11 mouse cellular contexts compared by ENCODE assay signal in the genomic region with DNA sequence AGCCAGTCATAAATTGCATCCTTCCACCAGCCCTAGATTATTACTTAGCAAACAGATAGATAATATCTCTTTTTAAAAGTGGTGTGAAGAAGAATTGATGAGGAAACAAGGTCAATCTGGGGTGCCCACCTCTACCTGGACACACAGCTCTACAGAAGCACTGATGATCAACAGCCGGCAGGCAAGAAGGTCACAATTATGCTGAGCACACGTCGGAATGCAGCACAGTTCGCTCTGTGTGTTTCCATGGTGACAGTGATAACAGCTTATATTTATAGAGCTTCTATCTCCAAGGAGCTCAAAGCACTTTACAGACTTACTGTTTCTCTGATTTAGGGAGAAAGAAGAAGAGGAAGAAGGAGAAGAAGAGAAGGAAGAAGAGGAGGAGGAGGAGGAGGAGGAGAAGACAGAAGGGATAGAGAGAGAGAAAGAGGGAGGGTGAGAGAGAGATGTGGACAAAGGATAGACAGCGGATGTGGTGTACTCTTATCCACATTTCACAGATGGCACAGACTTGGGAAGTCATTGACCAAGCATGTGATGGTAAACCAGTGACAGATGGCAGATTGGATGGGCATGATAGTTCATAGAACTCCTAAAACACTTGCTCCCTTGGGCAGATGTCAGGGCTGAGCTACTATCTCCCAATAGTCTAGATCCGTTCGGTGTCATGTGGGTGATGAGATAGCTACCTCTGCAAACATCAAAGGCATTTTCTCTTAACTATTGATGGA. TPM values are rescaled to one million over a fixed set of nuclear protein-coding genes. Genes with fewer than 3 reads are reported as not detected.
DNase-seq lines count a peak whose midpoint lies in the region; ATAC-seq and TF ChIP-seq lines count a peak whose summit lies in the region.
"Had no signal": no experiment of that assay in that cellular context is flagged by ENCODE, and none has a peak within 500 bp of the region (broad histone marks: within the 10 kb centered on the region; RNA-seq: fewer than 3 reads in every experiment).

No protein-coding gene starts in this region.

- 0 out of 2 replicates have a peak, but pooled peaks have one; percentile 38 for TF ChIP-seq POLR2A in cortical plate, adult 2 months (IDR thresholded peaks at IDR 0.05; ENCODE audit: extremely low read depth, insufficient read depth, low read length)

- no peak overlapping the region for H3K4me3 ChIP-seq in forebrain, embryonic 11.5 days (ENCODE audit: low read depth, low read length)
- H3K4me3 ChIP-seq in forebrain, embryonic 10.5 days: no peak overlapping the region
- no peak overlapping the region for H3K4me3 ChIP-seq in cortical plate, adult 2 months (ENCODE audit: insufficient read depth, low read length)
- no peak overlapping the region for H3K4me3 ChIP-seq in midbrain, embryonic 14.5 days (replicated peaks; ENCODE audit: low read depth, low read length)

- DNase-seq in forebrain, embryonic 11.5 days (ENCODE audit: low spot score): peak; percentile 11
- no peak for DNase-seq in forebrain, embryonic 10.5 days (ENCODE audit: extremely low spot score, low spot score)
- peak; percentile 42 for DNase-seq in layer of hippocampus, adult 9-11 months
- no peak for DNase-seq in layer of hippocampus, adult 8-10 months (ENCODE audit: low spot score in 2 of 2)
- DNase-seq in midbrain, embryonic 14.5 days: peak; percentile 76
- no peak for DNase-seq in urinary bladder, postnatal 4 days (ENCODE audit: low spot score in 2 of 2)
- DNase-seq in natural killer cell, adult 2 months (ENCODE audit: low spot score in 2 of 2): no peak
- DNase-seq: gastrocnemius, postnatal 25 days; kidney, postnatal 25 days; lung, postnatal 10 days had no signal

- TF ChIP-seq CTCF in cortical plate, adult 2 months (IDR thresholded peaks at IDR 0.05; ENCODE audit: extremely low read depth, insufficient read depth, low read length): no peak

- H3K27me3 ChIP-seq in forebrain, embryonic 11.5 days (ENCODE audit: control insufficient read depth, insufficient read depth, low read length): no peaks in the 10 kb centered on the region
- H3K27me3 ChIP-seq in forebrain, embryonic 10.5 days (ENCODE audit: poor library complexity, severe bottlenecking): no peaks in the 10 kb centered on the region
- H3K27me3 ChIP-seq in midbrain, embryonic 14.5 days (ENCODE audit: control insufficient read depth, insufficient read depth, low read length): no peaks in the 10 kb centered on the region

- no peaks in the 10 kb centered on the region for H3K9me3 ChIP-seq in forebrain, embryonic 11.5 days (ENCODE audit: control insufficient read depth, low read length)
- H3K9me3 ChIP-seq in forebrain, embryonic 10.5 days: no peaks in the 10 kb centered on the region
- no peaks in the 10 kb centered on the region for H3K9me3 ChIP-seq in midbrain, embryonic 14.5 days (ENCODE audit: control insufficient read depth, low read length)

- ATAC-seq in forebrain, embryonic 11.5 days (replicated peaks; ENCODE audit: low FRiP score): no peak
- peak; percentile 67; the same call in 1 of the 2 replicates for ATAC-seq in midbrain, embryonic 14.5 days (ENCODE audit: low FRiP score, low TSS enrichment)

- H3K4me2 ChIP-seq in forebrain, embryonic 11.5 days (ENCODE audit: low read depth, low read length, severe bottlenecking): no peak overlapping the region
- no peak overlapping the region for H3K4me2 ChIP-seq in midbrain, embryonic 14.5 days (ENCODE audit: low read length)

- H3K9ac ChIP-seq in forebrain, embryonic 11.5 days (ENCODE audit: low read length): no peak overlapping the region
- no peak overlapping the region for H3K9ac ChIP-seq in midbrain, embryonic 14.5 days (replicated peaks; ENCODE audit: low read length)

- no peak overlapping the region for H3K27ac ChIP-seq in forebrain, embryonic 11.5 days (ENCODE audit: low read depth, low read length)
- H3K27ac ChIP-seq in forebrain, embryonic 10.5 days: no peak overlapping the region
- peak overlapping the region; percentile 34 for H3K27ac ChIP-seq in cortical plate, adult 2 months (ENCODE audit: insufficient read depth, low read length)
- H3K27ac ChIP-seq in midbrain, embryonic 14.5 days (replicated peaks; ENCODE audit: low read depth, low read length): 0 out of 2 replicates have a peak overlapping the region, but pooled peaks have one; percentile 26

- whole genome bisulfite sequencing in forebrain, embryonic 11.5 days: 82% methylated on average over 7 of the region's 7 CpGs
- WGBS in forebrain, embryonic 10.5 days: 86% methylated on average over 7 of the region's 7 CpGs
- 61% methylated on average over 7 of the region's 7 CpGs for WGBS in midbrain, embryonic 14.5 days

- H3K4me1 ChIP-seq in forebrain, embryonic 11.5 days (replicated peaks; ENCODE audit: control insufficient read depth, insufficient read depth, low read length): no peaks in the 10 kb centered on the region
- H3K4me1 ChIP-seq in forebrain, embryonic 10.5 days: peaks cover 5% of the 10 kb centered on the region
- peaks cover 9% of the 10 kb centered on the region; the same call in 1 of the 2 replicates for H3K4me1 ChIP-seq in cortical plate, adult 2 months (ENCODE audit: control insufficient read depth, insufficient read depth, low read length)
- H3K4me1 ChIP-seq in midbrain, embryonic 14.5 days (ENCODE audit: control insufficient read depth, insufficient read depth, low read length): peaks cover 8% of the 10 kb centered on the region

- H3K36me3 ChIP-seq in forebrain, embryonic 11.5 days (ENCODE audit: control insufficient read depth, insufficient read depth, low read length): no peaks in the 10 kb centered on the region
- no peaks in the 10 kb centered on the region for H3K36me3 ChIP-seq in forebrain, embryonic 10.5 days (replicated peaks)
- no peaks in the 10 kb centered on the region for H3K36me3 ChIP-seq in midbrain, embryonic 14.5 days (ENCODE audit: control insufficient read depth, insufficient read depth, low read length)

RNA-seq across cellular contexts. Expression of a gene that starts 16.8 kb away (rescaled TPM):
- polyA plus RNA-seq in forebrain, embryonic 11.5 days (2014; fragmentation: Nextera tagmentation; extraction: Ambion mirVana): 14.3 and 17.8 TPM in 2 replicates
- 7.8 and 9.9 TPM in 2 replicates for polyA plus RNA-seq in forebrain, embryonic 10.5 days (2016; fragmentation: Nextera tagmentation; extraction: Ambion mirVana)
- 1,000 to 10,000 TPM; 1,927 to 2,142 (median 1,996) TPM for total RNA-seq in layer of hippocampus, adult 8-10 months (2022)
- 1,191 and 1,273 TPM in 2 replicates for polyA plus RNA-seq in cortical plate, adult 2 months (2012; rRNA removed)
- 133 and 164 TPM in 2 replicates for polyA plus RNA-seq in midbrain, embryonic 14.5 days (2014; fragmentation: Nextera tagmentation; extraction: Ambion mirVana)

Comparison
In these comparisons a context has a peak if more than half of its experiments do, and no peak if none do; other contexts are left out.
1. DNase-seq: peak in forebrain, embryonic 11.5 days (single experiment), layer of hippocampus, adult 9-11 months (single experiment) and midbrain, embryonic 14.5 days (single experiment); none in forebrain, embryonic 10.5 days (single experiment), layer of hippocampus, adult 8-10 months (0 of 2), urinary bladder, postnatal 4 days (0 of 2) and natural killer cell, adult 2 months (0 of 2).
2. H3K27ac ChIP-seq: peak in cortical plate, adult 2 months (single experiment) and midbrain, embryonic 14.5 days (single experiment); none in forebrain, embryonic 11.5 days (single experiment) and forebrain, embryonic 10.5 days (single experiment).